Mouse (Mus musculus): Measurements from ENCODE around the gene Eml1. TPM values are rescaled to one million over a fixed set of nuclear protein-coding genes. Genes with fewer than 3 reads are reported as not detected.

The Eml1 gene
- polyA plus RNA-seq, 1 experiment, result 6.4 TPM

- TF ChIP-seq POLR2A (IDR thresholded peaks at IDR 0.05; ENCODE audit: control insufficient read depth, extremely low read depth, insufficient read depth, low read length, poor library complexity) (no peak), CTCF (IDR thresholded peaks at IDR 0.05; ENCODE audit: borderline replicate concordance, control insufficient read depth, extremely low read depth, insufficient read depth, low read length, poor library complexity) (no peak)
- Histone ChIP-seq H3K27me3 (ENCODE audit: control insufficient read depth, insufficient read depth, low read length) (no peaks in the 10 kb centered on the region), H3K4me3 (ENCODE audit: control insufficient read depth, insufficient read depth, low read length) (no peak overlapping the region), H3K27ac (ENCODE audit: control insufficient read depth, insufficient read depth, low read length) (no peak overlapping the region), H3K4me1 (replicated peaks; ENCODE audit: control insufficient read depth, insufficient read depth, low read length) (no peaks in the 10 kb centered on the region), H3K36me3 (ENCODE audit: control insufficient read depth, insufficient read depth, low read length) (no peaks in the 10 kb centered on the region)
- 100% methylated on average over 1 of the region's 1 CpGs for WGBS
- DNase-seq, result no peak
These were observed 102.1 kb downstream of the Eml1 start for GRCm38 (mm10) chr12:108472898-108473297.

- 76% methylated on average over 3 of the region's 3 CpGs for WGBS
- no peak for DNase-seq
- H3K4me3 ChIP-seq (ENCODE audit: control insufficient read depth, insufficient read depth, low read length), result no peak overlapping the region
- H3K27me3 ChIP-seq (ENCODE audit: control insufficient read depth, insufficient read depth, low read length), result no peaks in the 10 kb centered on the region
- no peaks in the 10 kb centered on the region for H3K36me3 ChIP-seq (ENCODE audit: control insufficient read depth, insufficient read depth, low read length)
- H3K4me1 ChIP-seq (replicated peaks; ENCODE audit: control insufficient read depth, insufficient read depth, low read length), result no peaks in the 10 kb centered on the region
- TF ChIP-seq POLR2A (IDR thresholded peaks at IDR 0.05; ENCODE audit: control insufficient read depth, extremely low read depth, insufficient read depth, low read length, poor library complexity) (no peak), CTCF (IDR thresholded peaks at IDR 0.05; ENCODE audit: borderline replicate concordance, control insufficient read depth, extremely low read depth, insufficient read depth, low read length, poor library complexity) (no peak)
- H3K27ac ChIP-seq (ENCODE audit: control insufficient read depth, insufficient read depth, low read length), result no peak overlapping the region
These were observed 103.7 kb downstream of the Eml1 start for GRCm38 (mm10) chr12:108474440-108474839.

DNA sequence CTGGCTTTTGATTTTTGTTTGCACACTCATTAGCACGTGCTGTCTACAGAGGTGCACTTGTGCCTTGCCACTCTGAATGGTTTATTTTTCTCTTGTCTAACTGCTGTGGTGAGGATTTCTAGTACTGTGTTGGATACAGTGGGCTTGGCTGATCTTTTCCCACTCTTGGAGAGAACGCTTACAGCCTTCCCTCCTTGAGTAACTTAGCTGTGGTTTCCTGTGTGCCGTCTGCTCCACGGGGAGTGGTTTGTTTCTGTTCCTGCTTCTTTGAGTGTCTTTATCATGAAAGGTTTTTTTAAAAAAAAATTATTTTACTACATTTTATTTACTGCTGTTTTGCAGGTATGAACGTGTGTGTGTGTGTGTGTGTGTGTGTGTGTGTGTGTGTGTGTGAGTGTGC is 108.0 kb downstream of the Eml1 start:
- Histone ChIP-seq H3K27ac (ENCODE audit: control insufficient read depth, insufficient read depth, low read length) (no peak overlapping the region), H3K27me3 (ENCODE audit: control insufficient read depth, insufficient read depth, low read length) (no peaks in the 10 kb centered on the region), H3K4me3 (ENCODE audit: control insufficient read depth, insufficient read depth, low read length) (no peak overlapping the region), H3K36me3 (ENCODE audit: control insufficient read depth, insufficient read depth, low read length) (no peaks in the 10 kb centered on the region), H3K4me1 (replicated peaks; ENCODE audit: control insufficient read depth, insufficient read depth, low read length) (no peaks in the 10 kb centered on the region)
- no peak for DNase-seq
- 12% methylated on average over 5 of the region's 5 CpGs for WGBS
- TF ChIP-seq CTCF (IDR thresholded peaks at IDR 0.05; ENCODE audit: borderline replicate concordance, control insufficient read depth, extremely low read depth, insufficient read depth, low read length, poor library complexity), result no peak
- no peak for TF ChIP-seq POLR2A (IDR thresholded peaks at IDR 0.05; ENCODE audit: control insufficient read depth, extremely low read depth, insufficient read depth, low read length, poor library complexity)

DNA sequence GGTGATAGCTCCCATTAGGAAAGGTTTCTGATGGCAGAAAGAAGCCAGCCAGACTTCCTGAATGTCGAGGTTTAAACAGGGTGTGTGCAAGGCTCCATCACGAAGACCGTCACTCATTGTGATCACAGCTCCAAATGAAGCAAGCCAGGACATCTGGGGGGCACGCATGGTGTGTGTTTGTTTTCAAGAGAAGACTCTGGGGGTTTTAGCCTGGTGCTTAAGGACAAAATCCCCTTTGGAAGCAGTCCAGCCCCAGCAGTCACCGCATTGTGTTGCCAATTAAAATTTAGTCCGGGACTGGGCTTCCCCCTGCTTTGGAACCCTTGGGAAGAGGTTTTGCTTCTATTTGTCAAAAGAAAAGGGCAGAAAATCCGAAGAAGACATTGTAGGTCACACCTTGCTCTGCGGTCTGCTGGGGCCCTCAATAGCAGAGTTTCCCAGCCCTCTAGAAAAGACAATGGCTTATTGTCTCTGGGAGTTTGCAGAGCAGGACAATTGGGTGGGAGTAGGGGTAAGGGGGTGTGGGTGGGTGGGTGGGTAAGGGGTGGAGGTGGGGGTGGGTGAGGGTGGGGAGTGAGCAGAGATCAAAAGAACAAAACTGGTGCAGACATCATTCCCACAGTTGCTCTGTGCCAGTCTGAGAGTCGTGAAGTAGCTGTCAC is 110.1 kb downstream of the Eml1 start:
- H3K4me3 ChIP-seq (ENCODE audit: control insufficient read depth, insufficient read depth, low read length), result no peak overlapping the region
- DNase-seq, result no peak
- TF ChIP-seq POLR2A (IDR thresholded peaks at IDR 0.05; ENCODE audit: control insufficient read depth, extremely low read depth, insufficient read depth, low read length, poor library complexity), result no peak
- TF ChIP-seq CTCF (IDR thresholded peaks at IDR 0.05; ENCODE audit: borderline replicate concordance, control insufficient read depth, extremely low read depth, insufficient read depth, low read length, poor library complexity), result no peak
- 56% methylated on average over 9 of the region's 9 CpGs for WGBS
- H3K36me3 ChIP-seq (ENCODE audit: control insufficient read depth, insufficient read depth, low read length), result no peaks in the 10 kb centered on the region
- H3K27ac ChIP-seq (ENCODE audit: control insufficient read depth, insufficient read depth, low read length), result no peak overlapping the region
- no peaks in the 10 kb centered on the region for H3K4me1 ChIP-seq (replicated peaks; ENCODE audit: control insufficient read depth, insufficient read depth, low read length)
- H3K27me3 ChIP-seq (ENCODE audit: control insufficient read depth, insufficient read depth, low read length), result no peaks in the 10 kb centered on the region

DNA sequence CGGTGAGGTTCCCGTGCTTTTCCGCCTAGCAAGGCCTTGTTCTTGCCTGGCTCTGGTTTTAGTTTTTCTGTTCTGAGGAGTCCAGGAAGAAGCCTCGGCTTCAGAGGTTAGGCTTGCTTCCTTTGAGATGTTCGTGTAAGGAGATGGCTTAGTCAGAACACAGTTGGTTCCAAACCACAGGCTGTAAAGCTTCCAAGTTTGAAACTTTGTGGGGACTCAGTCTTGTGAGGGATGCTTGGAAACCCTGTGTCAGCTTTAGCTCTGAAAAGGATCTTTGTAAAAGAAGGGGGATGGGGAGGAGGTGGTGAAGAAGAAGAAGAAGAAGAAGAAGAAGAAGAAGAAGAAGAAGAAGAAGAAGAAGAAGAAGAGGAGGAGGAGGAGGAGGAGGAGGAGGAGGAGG is 118.3 kb downstream of the Eml1 start:
- WGBS, result 61% methylated on average over 5 of the region's 5 CpGs
- H3K27ac ChIP-seq (ENCODE audit: control insufficient read depth, insufficient read depth, low read length), result no peak overlapping the region
- no peak for DNase-seq
- H3K36me3 ChIP-seq (ENCODE audit: control insufficient read depth, insufficient read depth, low read length), result no peaks in the 10 kb centered on the region
- no peak overlapping the region for H3K4me3 ChIP-seq (ENCODE audit: control insufficient read depth, insufficient read depth, low read length)
- no peaks in the 10 kb centered on the region for H3K27me3 ChIP-seq (ENCODE audit: control insufficient read depth, insufficient read depth, low read length)
- H3K4me1 ChIP-seq (replicated peaks; ENCODE audit: control insufficient read depth, insufficient read depth, low read length), result no peaks in the 10 kb centered on the region
- no peak for TF ChIP-seq POLR2A (IDR thresholded peaks at IDR 0.05; ENCODE audit: control insufficient read depth, extremely low read depth, insufficient read depth, low read length, poor library complexity)
- no peak for TF ChIP-seq CTCF (IDR thresholded peaks at IDR 0.05; ENCODE audit: borderline replicate concordance, control insufficient read depth, extremely low read depth, insufficient read depth, low read length, poor library complexity)

DNA sequence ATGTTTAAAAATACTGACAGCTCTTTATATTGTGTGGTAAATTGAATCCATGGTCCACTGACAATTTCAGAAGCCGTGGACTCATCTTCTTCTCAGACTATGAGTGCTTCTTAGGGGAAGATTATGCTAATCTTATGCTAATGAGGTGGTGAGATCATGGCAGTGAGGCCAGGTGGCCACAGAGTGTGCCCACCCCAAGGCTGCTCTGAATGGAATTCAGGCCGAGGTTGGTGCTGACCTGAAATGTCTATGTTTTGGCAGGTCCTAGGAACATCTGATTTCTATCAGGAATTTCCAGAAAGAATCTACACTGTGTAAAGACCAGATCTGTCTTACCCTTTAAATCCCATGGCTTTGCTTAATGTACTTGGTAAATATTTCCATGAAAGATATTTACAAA is 119.0 kb downstream of the Eml1 start:
- TF ChIP-seq CTCF (IDR thresholded peaks at IDR 0.05; ENCODE audit: borderline replicate concordance, control insufficient read depth, extremely low read depth, insufficient read depth, low read length, poor library complexity) (no peak), POLR2A (IDR thresholded peaks at IDR 0.05; ENCODE audit: control insufficient read depth, extremely low read depth, insufficient read depth, low read length, poor library complexity) (no peak)
- 70% methylated on average over 2 of the region's 2 CpGs for WGBS

GRCm38 (mm10) chr12:108490336-108490735 is 119.6 kb downstream of the Eml1 start:
- 90% methylated on average over 6 of the region's 6 CpGs for WGBS
- Histone ChIP-seq H3K4me3 (ENCODE audit: control insufficient read depth, insufficient read depth, low read length) (no peak overlapping the region), H3K27ac (ENCODE audit: control insufficient read depth, insufficient read depth, low read length) (no peak overlapping the region), H3K27me3 (ENCODE audit: control insufficient read depth, insufficient read depth, low read length) (no peaks in the 10 kb centered on the region), H3K36me3 (ENCODE audit: control insufficient read depth, insufficient read depth, low read length) (no peaks in the 10 kb centered on the region), H3K4me1 (replicated peaks; ENCODE audit: control insufficient read depth, insufficient read depth, low read length) (no peaks in the 10 kb centered on the region)
- TF ChIP-seq CTCF (IDR thresholded peaks at IDR 0.05; ENCODE audit: borderline replicate concordance, control insufficient read depth, extremely low read depth, insufficient read depth, low read length, poor library complexity) (no peak), POLR2A (IDR thresholded peaks at IDR 0.05; ENCODE audit: control insufficient read depth, extremely low read depth, insufficient read depth, low read length, poor library complexity) (no peak)
- no peak for DNase-seq

More for the DNA sequence above, 119.0 kb downstream of the Eml1 start:
- Histone ChIP-seq H3K36me3 (ENCODE audit: control insufficient read depth, insufficient read depth, low read length) (no peaks in the 10 kb centered on the region), H3K4me1 (replicated peaks; ENCODE audit: control insufficient read depth, insufficient read depth, low read length) (no peaks in the 10 kb centered on the region), H3K27me3 (ENCODE audit: control insufficient read depth, insufficient read depth, low read length) (no peaks in the 10 kb centered on the region), H3K27ac (ENCODE audit: control insufficient read depth, insufficient read depth, low read length) (no peak overlapping the region), H3K4me3 (ENCODE audit: control insufficient read depth, insufficient read depth, low read length) (no peak overlapping the region)
- DNase-seq, result no peak
